Mouse (Mus musculus) ES-E14 (cell line): ENCODE results near the gene Slc25a38. TPM values are rescaled to one million over a fixed set of nuclear protein-coding genes. Genes with fewer than 3 reads are reported as not detected.
A peak's percentile ranks its signal among the peaks of the same experiment; 100 is the strongest.

Experiments
- DNase-seq: peaks from one replicate; pipeline ENCODE4 v3.0.0-alpha.2; 2013; ENCODE audit warnings: low read depth, low spot score
- H3K27ac ChIP-seq: 2 replicates; pipeline ENCODE4 v1.5.1; 2012; ENCODE audit warnings: low read depth, mild to moderate bottlenecking, low read length, moderate library complexity, mixed read lengths; ENCODE audit not compliant: poor library complexity, insufficient read depth, severe bottlenecking
- H3K36me3 ChIP-seq: 2 replicates; pipeline ENCODE4 v1.6.1; 2012; ENCODE audit warnings: mild to moderate bottlenecking, low read length, moderate library complexity, mixed read lengths; ENCODE audit not compliant: control insufficient read depth, poor library complexity, insufficient read depth, severe bottlenecking
- H3K4me1 ChIP-seq, 2 experiments: fragments of 150-350 bp in 1 of 2; sonication (generic) in 1 of 2; 2 replicates each; pipeline ENCODE4 v1.6.1; 2012; ENCODE audit warnings: low read length in 2 of 2, mild to moderate bottlenecking in 1 of 2, mixed read lengths in 1 of 2; ENCODE audit not compliant: control insufficient read depth in 2 of 2, insufficient read depth in 2 of 2, poor library complexity in 1 of 2
- H3K4me3 ChIP-seq, 2 experiments: fragments of 150-350 bp in 1 of 2; sonication (generic) in 1 of 2; 2 replicates each; pipeline ENCODE4 v1.5.1; 2012; ENCODE audit warnings: low read length in 2 of 2, low read depth in 1 of 2, mild to moderate bottlenecking in 1 of 2, mixed read lengths in 1 of 2; ENCODE audit not compliant: insufficient read depth in 1 of 2, poor library complexity in 1 of 2, severe bottlenecking in 1 of 2
- H3K9ac ChIP-seq: 2 replicates; pipeline ENCODE4 v1.6.1; 2012; ENCODE audit warnings: low read depth, mild to moderate bottlenecking, low read length, mixed read lengths; ENCODE audit not compliant: poor library complexity, insufficient read depth, severe bottlenecking
- H3K9me3 ChIP-seq: fragments of 150-350 bp; sonication (generic); 2 replicates; pipeline ENCODE4 v1.6.1; 2012; ENCODE audit warnings: low read depth, mild to moderate bottlenecking, low read length; ENCODE audit not compliant: control insufficient read depth, insufficient read depth
- CHD2 ChIP-seq: IDR thresholded peaks from 2 replicates; pipeline ENCODE4 v1.6.1; 2014; ENCODE audit warnings: mild to moderate bottlenecking, low read depth, low read length, inconsistent platforms
- HCFC1 ChIP-seq: IDR thresholded peaks from 2 replicates; pipeline ENCODE4 v1.6.1; 2012; ENCODE audit warnings: low read length, inconsistent platforms, borderline replicate concordance; ENCODE audit not compliant: insufficient read depth
- MAFK ChIP-seq: IDR thresholded peaks from 2 replicates; pipeline ENCODE4 v1.6.1; 2014; ENCODE audit warnings: mild to moderate bottlenecking, low read depth, low read length, inconsistent platforms; ENCODE audit not compliant: insufficient read depth
- ZC3H11A ChIP-seq: IDR thresholded peaks from 2 replicates; pipeline ENCODE4 v1.6.1; 2012; ENCODE audit warnings: low read depth, mild to moderate bottlenecking, inconsistent platforms, low read length, borderline replicate concordance
- ZNF384 ChIP-seq: IDR thresholded peaks from 2 replicates; pipeline ENCODE4 v1.6.1; 2012; ENCODE audit warnings: low read depth, low read length, inconsistent platforms
- in situ Hi-C, 2 experiments: fragments of 600-800 bp; cut with MboI; formaldehyde crosslinking; loops; one replicate each; pipeline ENCODE4 v1.15.1; 2025; ENCODE audit warnings: low sequenced_read_pairs in 2 of 2, inconsistent platforms in 1 of 2; ENCODE audit not compliant: unreplicated experiment in 2 of 2
- total RNA-seq: library from RNA; depleted of rRNA; stranded (reverse); fragments of 300-350 nt; gene quantifications from 2 replicates; pipeline ENCODE4 v1.2.3, GENCODE M21; 2012

Slc25a38 gene
- total RNA-seq, 1 experiment = 37.4 TPM

DNA sequence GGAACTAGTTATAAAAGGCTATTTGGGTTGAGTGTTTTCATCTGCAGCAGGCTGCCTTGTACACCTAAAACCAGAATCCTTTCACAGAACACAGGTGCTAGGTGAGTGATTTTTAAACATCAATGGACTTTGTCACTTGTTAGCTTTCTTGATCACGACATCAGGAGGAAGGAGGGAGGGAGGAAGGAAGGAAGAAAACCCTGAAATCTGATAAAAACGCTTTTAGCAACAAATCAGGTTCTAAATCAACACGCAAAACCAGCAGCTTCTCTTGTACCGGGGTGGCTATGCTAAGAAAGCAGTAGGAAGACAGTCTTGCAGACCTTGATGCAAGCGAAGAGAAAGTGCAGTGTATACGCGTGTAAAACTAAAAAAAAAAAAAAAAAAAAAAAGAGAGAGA is 30.3 kb upstream of the Slc25a38 start:
- Histone ChIP-seq H3K9me3 (no peaks in the 10 kb centered on the region), H3K9ac (no peak overlapping the region), H3K4me3 (no peak overlapping the region), H3K27ac (no peak overlapping the region), H3K4me1 (peaks cover 2 to 3% of the 10 kb centered on the region in 2 experiments; a peak in 1 of 4 replicates), H3K36me3 (no peaks in the 10 kb centered on the region)
- in situ Hi-C loops = no loop called here
- DNase-seq = no peak
- no peak for TF ChIP-seq ZNF384
- no peak for TF ChIP-seq HCFC1
- TF ChIP-seq CHD2 = no peak
- TF ChIP-seq ZC3H11A = no peak
- TF ChIP-seq MAFK = no peak

DNA sequence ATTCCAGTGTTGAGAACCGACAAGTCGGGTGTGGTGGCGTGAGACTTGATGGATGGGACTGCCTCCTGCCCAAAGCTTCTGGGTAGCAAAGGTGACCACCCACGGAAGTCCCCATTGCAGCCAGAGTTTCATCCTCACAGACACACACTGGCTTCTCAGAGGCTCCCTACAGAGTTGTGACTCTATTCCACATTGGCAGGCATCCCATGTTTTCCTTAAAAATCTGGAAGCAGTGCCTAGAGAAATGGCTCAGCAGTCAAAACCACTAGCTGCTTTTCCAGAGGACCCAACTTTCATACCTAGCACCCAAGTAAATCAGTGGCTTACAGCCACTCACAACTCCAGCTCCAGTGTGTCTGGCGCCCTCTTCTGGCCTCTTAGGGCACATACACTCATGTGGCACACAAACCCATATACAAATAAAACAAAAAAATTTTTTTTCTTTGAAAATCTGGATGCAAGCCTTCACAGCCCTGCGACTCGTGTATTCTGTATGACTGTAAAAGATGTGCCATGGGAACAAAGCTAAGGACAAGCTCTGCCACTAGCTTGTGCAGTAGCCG is 29.5 kb upstream of the Slc25a38 start:
- Histone ChIP-seq H3K4me3 (no peak overlapping the region), H3K9ac (no peak overlapping the region), H3K4me1 (peaks cover 2 to 3% of the 10 kb centered on the region in 2 experiments; a peak in 1 of 4 replicates), H3K36me3 (no peaks in the 10 kb centered on the region), H3K27ac (no peak overlapping the region), H3K9me3 (no peaks in the 10 kb centered on the region)
- TF ChIP-seq MAFK (no peak), CHD2 (no peak), ZC3H11A (no peak), HCFC1 (no peak), ZNF384 (no peak)
- in situ Hi-C loops = no loop called here
- peak; percentile 37 for DNase-seq

DNA sequence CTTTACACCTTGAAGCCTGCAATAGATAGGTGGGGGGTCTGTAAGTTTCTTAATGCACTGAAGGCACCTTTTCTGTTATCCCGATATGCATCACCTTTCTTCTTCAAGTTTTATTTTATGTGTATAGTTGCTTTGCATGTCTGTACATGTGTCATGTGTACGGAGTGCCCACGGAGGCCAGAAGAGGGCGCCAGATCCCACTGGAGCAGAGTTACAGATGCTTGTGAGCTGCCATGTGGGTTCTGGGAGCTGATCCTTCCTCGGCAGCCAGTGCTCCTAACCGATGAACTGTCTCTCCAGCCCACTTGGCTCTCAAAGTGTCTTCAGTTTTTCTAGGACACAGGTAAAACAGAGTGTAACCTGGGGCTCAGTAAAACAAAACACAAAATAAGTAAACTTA is 28.9 kb upstream of the Slc25a38 start:
- in situ Hi-C loops = no loop called here
- TF ChIP-seq HCFC1 (no peak), MAFK (no peak), ZNF384 (no peak), ZC3H11A (no peak), CHD2 (no peak)
- peaks cover 2 to 3% of the 10 kb centered on the region in 2 experiments; a peak in 1 of 4 replicates for H3K4me1 ChIP-seq
- peak; percentile 71 for DNase-seq
- no peak overlapping the region for H3K27ac ChIP-seq
- no peaks in the 10 kb centered on the region for H3K36me3 ChIP-seq
- H3K4me3 ChIP-seq = no peak overlapping the region
- no peak overlapping the region for H3K9ac ChIP-seq
- H3K9me3 ChIP-seq = no peaks in the 10 kb centered on the region

DNA sequence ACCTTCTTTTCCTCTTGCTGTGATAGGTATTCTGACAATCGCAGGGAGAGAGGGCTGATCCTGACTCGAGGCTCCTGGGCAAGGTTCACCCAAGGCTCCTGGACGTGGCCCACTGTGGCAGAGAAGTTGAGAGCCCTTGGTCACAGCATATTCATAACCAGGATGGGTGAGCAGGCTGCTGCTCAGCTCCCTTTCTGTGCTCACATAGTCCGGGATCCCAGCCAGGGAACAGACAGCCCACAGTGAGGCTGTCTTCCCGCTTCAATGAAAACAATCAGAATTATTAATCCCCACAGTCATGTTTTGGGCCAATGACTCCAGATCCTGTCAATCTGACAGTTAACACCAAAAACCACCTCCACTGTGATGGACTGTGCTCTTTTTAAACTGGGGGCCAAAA is 28.2 kb upstream of the Slc25a38 start:
- TF ChIP-seq HCFC1 (no peak), ZC3H11A (no peak)
- peaks cover 2 to 3% of the 10 kb centered on the region in 2 experiments; a peak in 1 of 4 replicates for H3K4me1 ChIP-seq
- no peak overlapping the region for H3K27ac ChIP-seq
- no peaks in the 10 kb centered on the region for H3K9me3 ChIP-seq
- no peak overlapping the region for H3K4me3 ChIP-seq
- in situ Hi-C loops = no loop called here
- DNase-seq = no peak
- no peaks in the 10 kb centered on the region for H3K36me3 ChIP-seq
- no peak overlapping the region for H3K9ac ChIP-seq

DNA sequence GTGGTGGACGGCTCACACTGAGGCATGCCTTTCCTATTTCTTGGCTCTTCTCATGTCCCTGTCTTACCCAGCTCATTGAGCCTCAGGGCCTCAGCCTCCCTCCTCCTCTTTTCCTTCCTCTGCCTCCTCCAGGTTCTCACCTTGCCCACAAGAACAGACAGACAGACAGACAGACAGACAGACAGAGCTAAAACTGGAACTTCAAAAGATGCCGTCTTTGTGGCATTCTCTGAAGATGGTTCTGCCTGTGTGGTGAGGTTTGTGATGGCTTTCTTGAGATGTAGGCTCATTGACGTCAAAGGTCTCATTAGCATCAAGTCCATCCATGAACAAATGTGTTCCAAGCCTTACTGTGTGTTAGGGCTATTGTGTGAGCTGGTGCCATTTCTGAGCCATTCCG is 27.5 kb upstream of the Slc25a38 start:
- H3K9me3 ChIP-seq = no peaks in the 10 kb centered on the region
- H3K9ac ChIP-seq = no peak overlapping the region
- no peak overlapping the region for H3K27ac ChIP-seq
- H3K4me3 ChIP-seq = no peak overlapping the region
- H3K36me3 ChIP-seq = no peaks in the 10 kb centered on the region
- TF ChIP-seq HCFC1 (no peak), ZNF384 (no peak), ZC3H11A (no peak), MAFK (no peak), CHD2 (no peak)
- no peak for DNase-seq
- peaks cover 2 to 3% of the 10 kb centered on the region in 2 experiments; a peak in 1 of 4 replicates for H3K4me1 ChIP-seq
- in situ Hi-C loops = no loop called here
